Mouse (Mus musculus) bone marrow macrophage, adult 2 months (primary cell): ENCODE data around the gene Plekhb1.

Experiments used
- CTCF ChIP-seq: IDR thresholded peaks from 2 replicates; pipeline ENCODE4 v1.5.1; 2012; ENCODE audit warnings: low read depth, mild to moderate bottlenecking, low read length, moderate library complexity
- POLR2A ChIP-seq: IDR thresholded peaks from 2 replicates; pipeline ENCODE4 v1.6.1; 2012; ENCODE audit warnings: mild to moderate bottlenecking, low read depth, low read length, borderline replicate concordance

DNA sequence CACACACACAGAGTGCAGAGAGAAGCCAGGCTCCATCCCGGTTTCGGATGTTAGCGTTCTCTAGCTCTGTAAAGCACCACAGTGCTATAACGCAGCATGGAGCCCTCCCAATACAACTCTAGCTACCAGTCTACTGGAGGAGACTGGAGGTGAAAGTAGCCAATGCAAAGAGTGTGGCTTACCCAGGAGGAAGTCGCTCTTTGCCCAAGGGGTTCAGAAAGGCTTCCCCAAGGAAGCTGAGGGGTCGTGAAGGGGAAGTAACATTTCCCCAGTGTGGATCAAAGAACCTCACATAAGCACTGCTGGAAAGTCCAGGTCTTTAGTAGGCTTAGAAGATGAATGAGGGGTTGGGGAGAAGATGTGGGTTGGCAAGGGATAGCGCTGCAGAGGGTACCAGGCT, 950 bp downstream of the Plekhb1 start:
- TF ChIP-seq CTCF, result no peak
- TF ChIP-seq POLR2A, result no peak
